Mouse (Mus musculus) heart, postnatal 10 days (tissue): Measurements from ENCODE around the gene Mical2. TPM values are rescaled to one million over a fixed set of nuclear protein-coding genes. Genes with fewer than 3 reads are reported as not detected.

ENCODE experiments used
- DNase-seq, 2 experiments: peaks; one replicate each; pipeline ENCODE4 v3.0.0; 2021
- intact Hi-C: fragments of 180-260 bp; cut with DNase I; formaldehyde crosslinking; loops from one replicate; pipeline ENCODE4 v1.15.1; 2025
- total RNA-seq, 2 experiments: library from RNA; stranded (reverse); gene quantifications; 2 replicates each; pipeline ENCODE4 v1.2.3; 2021

Mical2 gene
- total RNA-seq, 2 experiments from 2014 or later, result 177 to 185 TPM

DNA sequence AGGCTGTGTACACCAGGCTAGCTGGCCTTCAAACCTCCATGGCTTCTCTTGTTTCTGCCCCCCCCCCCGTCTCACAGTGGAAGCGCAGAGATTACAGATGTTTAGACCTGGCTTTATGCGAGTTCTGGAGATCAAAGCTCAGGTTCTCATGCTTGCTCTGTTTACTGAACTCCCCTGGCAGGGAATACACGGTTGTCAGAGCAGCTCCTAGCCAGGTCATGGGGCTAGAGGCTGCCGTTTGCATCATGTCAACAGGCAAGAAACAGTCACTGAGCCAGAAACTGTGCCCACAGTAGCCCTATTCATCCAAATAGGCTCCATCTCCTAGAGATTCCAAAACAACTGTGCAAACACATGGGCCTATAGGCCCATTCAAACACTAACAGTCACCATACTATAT lies 160.9 kb downstream of the Mical2 start:
- intact Hi-C loops, result no loop called here
- DNase-seq, result no peak

DNA sequence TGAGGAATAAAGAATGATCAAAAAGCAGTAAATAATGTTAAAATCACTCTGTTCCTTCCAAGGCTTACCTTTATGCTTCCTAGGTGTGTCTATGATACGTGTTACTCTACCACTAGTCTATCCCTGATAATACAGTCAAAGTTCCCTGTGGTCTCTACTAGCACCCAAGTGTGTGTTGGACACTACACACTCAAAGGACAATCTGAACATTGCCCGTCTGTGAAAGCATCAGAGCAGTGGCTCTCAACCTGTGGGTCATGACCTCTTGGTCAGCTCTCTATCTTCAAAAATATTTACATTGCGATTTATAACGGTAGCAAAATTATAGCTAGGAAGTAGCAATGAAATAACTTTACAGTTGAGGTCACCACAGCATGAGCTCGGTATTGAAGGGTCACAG lies 162.2 kb downstream of the Mical2 start:
- intact Hi-C loops, result no loop called here
- DNase-seq, result no peak

DNA sequence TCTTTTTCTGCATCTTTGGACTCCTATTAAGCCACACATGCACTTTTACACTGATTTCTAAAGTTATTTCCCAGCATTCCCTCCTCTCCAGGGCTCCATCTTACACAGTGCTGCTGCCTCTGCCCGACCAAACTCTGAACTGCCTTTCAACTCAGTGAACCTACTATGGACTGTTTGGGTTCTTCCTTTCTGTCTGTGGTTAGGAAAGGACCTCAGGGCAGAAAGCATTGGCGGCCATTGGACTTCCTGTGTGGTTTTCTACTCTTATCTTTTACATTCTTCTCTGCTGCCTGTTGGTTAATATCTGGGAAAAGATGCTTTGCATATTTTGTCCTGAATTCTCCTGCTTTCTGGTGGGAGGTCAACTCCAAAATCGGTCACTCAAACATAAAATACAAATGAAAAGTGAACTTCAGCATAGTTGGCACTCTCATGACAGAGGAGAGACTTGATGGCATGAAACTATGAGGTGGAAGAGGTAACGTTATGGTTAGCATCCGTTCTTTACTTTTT lies 162.8 kb downstream of the Mical2 start:
- intact Hi-C loops, result no loop called here
- DNase-seq, result no peak

DNA sequence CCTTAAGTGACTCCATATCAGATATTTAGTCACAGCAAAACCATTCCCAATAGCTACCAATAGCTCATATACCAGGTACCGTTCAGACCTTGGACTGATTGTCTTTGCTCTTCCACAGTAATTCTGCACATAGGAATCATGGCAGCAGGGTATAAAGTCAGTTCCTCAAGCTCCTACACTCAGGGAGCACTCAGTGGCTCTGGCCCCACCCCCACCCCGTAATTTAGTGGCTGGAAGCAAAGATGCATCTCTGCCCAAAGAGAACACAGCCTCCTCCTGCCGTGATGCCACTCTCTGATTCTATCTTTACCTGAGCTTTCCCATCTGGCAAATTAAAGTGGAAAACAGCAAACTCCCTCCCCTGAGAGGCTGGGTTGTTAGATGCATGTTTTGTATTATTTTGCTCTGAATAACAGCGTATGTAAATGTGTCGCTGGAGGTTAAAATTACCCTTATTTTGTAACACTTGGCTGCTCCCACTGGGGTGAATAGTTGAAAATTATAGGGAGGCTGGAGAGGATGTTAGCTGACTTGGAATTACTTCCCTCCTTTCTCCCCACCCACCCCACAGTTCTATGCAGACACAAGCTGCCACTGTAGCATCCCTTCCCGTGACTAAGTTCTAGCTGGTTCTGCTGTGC lies 164.1 kb downstream of the Mical2 start:
- intact Hi-C loops, result loop anchor here (5.0 kb wide), 1 partner anchor 243 kb away; no protein-coding TSS in a partner anchor
- no peak for DNase-seq

DNA sequence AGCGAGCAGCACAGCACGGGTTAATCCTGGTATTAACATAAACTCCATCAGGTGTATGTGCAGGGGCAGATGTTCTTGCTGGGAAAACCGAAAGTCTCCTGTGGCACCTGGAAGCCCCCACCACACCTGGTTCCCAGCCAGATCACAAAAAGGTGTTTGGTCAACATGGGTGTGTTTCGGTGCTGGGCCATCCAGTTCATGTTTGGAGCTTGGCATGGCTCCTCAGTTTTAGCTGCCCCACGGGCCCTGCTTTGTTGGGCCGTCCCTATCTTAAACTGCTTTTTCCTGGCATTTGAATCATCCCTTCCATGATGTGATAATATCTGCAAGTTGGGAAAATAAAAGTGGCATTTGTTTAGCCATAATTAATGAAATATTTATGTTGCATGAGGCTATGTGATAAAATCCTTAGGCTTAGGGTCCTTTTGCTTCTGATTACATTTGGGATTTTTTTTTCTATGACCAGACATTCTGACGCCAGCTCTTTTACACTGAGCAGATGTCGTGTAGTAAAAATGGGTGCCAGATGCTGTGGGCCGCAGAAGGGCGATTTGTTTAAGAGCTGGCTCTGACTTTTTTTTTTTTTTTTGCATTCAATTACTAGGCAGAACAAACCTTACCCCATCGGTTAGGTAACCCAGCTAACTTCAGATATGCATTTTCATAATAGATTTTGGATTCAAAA lies 164.7 kb downstream of the Mical2 start:
- no peak for DNase-seq
- intact Hi-C loops, result loop anchor here (5.0 kb wide), 1 partner anchor 242 kb away; no protein-coding TSS in a partner anchor

DNA sequence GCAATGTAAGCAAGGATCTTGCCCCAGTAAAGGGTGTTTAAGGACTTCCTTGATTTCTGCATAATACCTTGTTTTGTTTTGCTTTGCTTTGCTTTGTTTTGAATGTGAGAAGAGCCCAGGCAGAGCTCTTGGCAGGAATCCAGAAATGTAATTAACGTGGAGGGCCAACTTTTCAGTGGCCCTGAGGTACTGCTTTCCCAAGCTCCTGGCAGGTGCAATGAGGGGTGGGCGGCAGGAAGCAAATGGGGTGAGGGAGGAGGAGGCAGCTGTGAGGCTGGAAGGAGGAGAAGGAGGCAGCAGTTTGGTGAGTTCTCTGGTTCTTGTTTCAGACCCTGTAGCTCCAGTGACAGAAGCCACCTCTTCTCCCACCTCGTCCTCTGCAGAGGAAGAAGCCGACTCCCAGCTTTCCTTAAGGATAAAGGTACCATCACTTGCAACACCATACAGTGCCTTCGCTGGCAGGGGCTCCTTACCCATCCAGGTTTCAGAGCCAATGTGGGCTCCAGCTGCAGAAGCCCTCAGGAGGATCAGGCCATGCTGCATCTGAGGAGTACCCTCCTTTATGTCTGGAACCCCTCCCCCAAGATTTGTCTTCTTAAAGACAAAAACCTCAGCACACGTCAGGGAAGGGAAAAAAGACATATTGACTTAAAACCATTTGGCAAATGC lies 165.4 kb downstream of the Mical2 start:
- intact Hi-C loops, result loop anchor here (5.0 kb wide), 1 partner anchor 241 kb away; no protein-coding TSS in a partner anchor

DNA sequence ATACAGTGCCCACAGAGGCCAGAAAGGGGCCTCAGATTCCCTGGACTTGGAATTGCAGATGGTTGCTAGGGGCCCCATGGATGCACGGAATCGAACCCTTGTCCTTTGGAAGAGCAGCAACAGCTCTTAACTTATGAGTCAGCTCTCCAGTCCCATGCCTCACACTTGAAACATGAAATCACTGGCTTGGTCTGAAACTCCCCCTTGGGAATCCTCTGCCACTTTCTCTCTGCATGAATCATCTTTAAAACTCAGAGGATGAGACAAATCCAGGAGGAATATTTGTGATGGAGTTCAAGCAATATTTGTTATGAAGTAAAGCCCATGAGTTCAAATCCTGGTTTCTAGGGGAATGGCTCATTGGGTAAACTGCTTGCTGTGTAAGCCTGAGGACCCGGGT lies 172.1 kb downstream of the Mical2 start:
- intact Hi-C loops, result no loop called here
- DNase-seq, result no peak

More for the DNA sequence above, 165.4 kb downstream of the Mical2 start:
- DNase-seq, result no peak

DNA sequence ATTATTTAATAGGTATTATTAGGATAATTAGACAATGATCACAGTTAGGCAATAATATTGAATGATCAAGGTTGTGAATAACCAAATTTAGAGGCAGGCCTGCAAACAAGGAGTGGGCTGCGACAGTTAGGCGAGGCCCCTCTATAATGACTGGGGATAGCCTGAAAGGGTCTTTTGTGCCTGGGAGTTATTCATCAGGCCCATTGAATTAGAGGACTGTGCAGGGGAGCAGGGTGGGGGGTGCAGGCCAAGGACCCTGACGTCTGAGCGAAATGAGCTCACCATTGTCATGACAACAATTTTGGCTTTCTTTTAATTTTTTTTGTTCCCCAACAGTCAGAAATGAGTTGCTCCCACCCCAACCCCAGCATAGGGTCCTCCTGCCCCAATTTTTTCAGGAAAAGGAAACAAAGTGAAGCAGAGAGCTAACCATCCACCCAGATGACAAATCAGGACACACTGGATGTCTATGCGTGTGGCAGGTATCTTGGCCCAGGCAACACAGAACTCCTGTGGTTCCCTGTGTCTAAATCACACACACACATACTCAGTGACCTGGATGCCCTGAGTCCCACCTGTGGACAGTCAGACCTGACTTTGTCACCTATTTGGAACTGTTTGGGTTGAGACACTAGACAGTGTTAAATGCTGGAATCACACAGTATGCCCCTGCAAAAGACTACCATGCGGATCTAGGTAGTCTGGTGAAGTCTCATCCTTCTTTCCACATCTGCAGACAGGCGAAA lies 173.9 kb downstream of the Mical2 start:
- no peak for DNase-seq
- intact Hi-C loops, result loop anchor here (2.0 to 5.0 kb wide), 4 partner anchors 67 to 733 kb away; partner anchors contain the start of gene Tead1

DNA sequence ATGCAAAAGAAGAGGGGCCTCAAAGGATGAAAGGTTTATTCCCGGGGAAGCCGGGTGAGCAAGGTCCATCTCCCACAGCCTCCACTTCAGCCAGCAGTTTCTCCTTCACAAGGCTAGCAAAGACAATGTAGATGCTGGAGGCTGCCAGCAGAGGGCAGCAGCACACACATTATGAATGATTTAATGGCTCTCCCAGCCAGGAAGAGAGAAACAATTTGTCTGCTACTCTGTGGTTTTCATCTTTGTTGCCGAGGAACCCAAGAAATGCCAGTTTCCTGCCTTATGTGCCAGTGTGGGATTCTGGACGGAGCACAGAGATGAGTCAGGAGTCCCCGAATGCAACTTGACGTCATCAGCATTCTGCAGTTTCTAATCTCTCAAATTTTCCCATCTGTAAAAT lies 174.5 kb downstream of the Mical2 start:
- intact Hi-C loops, result loop anchor here (2.0 to 5.0 kb wide), 4 partner anchors 67 to 732 kb away; partner anchors contain the start of gene Tead1
- peak; percentile 85 to 88 for DNase-seq

DNA sequence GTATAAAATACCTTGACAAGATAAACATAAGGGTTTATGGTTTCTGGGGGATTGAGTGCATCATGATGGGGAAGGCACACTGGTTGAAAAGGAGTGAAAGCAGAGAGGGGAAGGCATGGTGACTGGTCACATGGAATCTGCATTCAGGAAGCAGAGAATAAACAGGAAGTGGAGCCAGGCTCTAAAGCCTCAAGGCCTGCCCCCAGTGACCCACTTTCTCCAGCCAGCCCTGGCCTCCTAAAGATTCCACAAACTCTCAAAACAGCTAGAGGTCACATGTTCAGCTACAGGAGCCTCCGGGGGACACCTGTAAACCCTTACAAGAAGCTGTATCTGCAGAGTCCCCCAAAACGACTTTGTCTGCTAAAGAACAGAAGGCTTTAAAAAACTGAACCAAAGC lies 179.4 kb downstream of the Mical2 start:
- intact Hi-C loops, result no loop called here
- no peak for DNase-seq

DNA sequence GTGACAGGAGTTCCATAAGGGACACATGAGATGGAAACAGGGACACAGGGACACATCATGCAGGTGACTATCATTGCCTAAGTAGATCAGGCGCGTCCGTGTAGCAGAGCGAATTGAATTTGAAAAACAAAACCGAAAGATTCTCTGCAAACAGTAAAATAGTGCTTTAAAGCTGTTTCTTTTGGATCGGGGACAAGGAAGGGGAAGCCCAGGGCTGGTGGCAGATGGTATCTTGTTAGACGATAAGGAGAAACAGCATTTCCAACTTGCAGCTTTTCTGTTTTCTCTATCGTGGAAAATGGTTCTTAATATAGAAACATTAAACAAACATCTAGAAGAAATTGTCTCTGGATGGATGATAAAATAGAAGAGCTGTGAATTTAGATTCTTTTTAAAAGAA lies 179.9 kb downstream of the Mical2 start:
- no peak for DNase-seq
- intact Hi-C loops, result no loop called here

DNA sequence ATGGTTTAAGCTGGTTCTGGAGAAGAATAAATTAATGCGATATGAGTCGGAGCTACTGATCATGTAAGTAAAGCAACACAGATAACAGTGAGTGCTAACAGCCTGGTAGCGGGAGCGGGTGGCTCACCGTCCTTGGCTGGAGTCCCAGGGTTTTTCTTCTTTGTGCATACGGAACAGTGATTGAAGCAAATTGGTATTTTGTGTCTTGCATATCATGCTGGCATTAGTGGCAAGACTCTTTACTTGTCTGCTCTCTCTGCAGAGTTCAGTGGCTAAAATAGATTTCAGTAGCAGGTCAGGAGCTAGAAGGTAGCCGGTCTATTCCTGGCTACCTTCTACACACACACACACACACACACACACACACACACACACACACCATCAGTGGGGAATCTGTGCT lies 181.9 kb downstream of the Mical2 start:
- DNase-seq, result peak; percentile 53 to 63

DNA sequence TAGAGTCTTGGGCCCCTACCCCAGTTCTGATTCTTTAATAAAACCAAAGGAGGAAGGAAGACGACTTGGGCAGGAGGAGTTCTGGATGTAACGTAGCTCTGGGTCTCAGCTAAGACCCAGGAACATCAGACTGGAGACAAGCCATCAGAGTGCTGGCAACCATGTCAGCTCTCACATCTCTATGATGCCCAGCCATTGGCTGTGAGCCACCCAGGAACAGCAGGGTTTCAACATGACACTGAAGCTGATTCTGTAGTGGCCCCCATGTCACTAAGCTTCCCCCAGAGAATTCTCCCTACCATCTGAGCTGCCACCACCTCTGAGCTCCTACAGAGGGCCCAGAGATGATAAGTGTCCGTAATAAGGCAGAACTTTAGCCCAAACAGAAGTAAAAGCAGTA lies 184.3 kb downstream of the Mical2 start:
- no peak for DNase-seq
- intact Hi-C loops, result no loop called here

More for the DNA sequence above, 181.9 kb downstream of the Mical2 start:
- intact Hi-C loops, result no loop called here

DNA sequence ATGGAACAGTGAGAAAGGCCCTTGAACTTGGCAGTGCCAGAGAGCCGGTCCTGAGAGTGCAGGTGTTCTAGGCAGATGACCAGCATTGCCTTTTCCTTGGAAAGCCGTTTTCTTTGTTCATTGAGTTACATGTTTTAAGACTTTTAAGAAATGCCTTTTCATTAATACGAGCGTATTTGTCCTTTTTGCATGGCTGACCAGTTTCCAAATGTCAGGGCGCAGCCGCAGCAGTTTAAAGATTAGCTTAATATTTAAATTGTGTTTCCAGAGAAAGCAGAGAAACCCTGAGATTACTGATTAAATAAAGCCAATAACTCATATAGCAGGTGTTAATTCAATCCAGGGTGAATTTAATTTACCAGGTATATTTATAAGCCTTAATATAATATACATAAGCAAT lies 187.6 kb downstream of the Mical2 start:
- DNase-seq, result no peak
- intact Hi-C loops, result no loop called here

DNA sequence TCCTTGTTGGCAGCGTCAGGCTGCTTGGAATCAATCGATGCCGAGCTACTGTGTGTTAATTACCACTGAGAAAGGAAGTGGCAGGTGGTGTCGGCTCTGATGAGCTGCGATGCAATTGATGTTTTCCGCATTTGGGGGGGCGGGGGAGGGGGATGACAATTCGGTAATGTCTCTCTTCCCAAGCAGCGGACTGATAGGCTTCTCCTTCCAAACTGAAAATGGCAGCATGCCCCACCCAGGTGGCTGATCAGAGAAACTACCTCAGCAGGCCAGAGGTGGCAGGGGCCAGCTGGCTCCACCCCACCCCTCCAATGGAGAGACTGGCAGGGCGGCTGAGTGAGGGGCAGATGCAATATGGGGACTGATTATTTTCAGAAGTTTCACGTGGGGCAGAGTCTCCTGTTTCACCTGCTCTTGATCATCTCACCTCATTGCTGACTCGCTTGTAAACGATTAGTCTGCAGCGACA lies 190.4 kb downstream of the Mical2 start:
- no peak for DNase-seq
- intact Hi-C loops, result no loop called here

DNA sequence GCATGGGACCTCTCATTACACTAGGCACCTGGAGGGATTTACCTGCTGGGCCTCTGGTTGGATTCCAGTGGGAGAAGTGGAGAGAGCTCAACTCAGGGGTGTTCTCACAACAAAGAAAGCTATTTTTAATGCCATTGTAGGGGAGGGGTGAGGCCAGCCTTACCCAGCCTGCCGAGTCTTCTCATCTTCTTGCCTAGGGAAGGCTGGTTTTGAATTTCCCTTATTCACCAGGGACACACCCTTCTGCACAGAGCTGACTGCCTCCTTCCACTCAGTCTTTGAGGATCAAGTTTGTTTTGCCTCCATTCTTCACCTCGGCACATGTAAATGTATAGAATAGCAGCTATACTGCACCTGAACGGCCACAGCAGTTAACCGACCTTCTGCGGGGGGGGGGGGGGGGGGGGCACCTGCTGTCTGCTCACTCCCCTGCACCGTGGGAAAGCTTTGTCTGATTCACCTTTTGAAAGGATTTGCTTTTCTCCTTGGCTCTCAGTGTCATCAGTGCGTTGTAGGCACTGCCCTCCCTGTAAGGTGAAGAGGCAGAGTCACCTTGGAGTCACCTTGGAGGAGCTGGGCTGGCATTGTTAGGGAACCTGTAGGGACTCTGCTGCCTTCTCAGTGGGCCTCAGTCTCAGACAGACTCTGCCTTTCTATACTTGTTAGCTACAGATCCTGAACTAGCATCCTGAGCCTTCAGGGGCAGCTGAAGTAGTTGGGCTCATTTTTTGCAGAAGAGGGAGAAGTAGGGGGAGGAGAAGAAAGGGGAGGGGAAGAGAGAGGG lies 191.3 kb downstream of the Mical2 start:
- intact Hi-C loops, result no loop called here
- no peak for DNase-seq

DNA sequence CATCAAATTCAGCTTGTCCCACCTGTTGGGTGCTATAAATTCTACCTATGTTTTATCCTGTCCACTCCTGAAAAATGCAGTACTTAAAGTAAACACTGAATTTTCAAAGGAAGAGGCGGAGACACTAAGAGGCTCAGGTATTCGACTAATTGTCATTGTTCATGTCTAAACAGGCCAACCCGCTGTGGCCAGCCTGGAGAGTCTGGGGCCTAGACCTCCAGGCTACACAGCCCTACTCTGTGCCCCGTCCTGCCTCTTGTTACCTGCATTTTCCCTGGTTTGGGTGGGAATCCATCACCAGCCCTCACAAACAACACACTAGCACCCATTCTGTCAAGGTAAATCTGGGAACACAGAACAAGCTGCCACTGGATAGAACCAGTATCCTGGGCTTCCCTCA lies 191.9 kb downstream of the Mical2 start:
- DNase-seq, result no peak
- intact Hi-C loops, result no loop called here

DNA sequence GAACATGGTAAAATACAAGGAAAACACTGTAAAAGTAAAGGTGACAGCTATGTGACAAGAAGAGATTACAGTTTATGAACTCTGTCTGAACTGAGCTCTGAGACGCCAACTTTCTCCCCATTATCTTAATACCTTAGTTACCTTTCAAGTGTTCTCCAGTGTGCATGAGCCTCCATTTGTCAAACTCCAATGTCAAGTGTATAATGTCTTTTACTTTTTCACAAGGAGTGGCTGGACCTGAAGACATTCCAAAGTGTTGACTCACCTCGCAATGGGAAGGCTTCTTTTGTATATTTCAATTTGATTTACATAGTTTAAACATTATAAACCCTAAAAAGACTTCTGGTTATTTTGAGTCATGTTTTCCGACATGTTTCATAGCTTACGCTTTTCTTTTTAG lies 197.8 kb downstream of the Mical2 start:
- no peak for DNase-seq
- intact Hi-C loops, result no loop called here

DNA sequence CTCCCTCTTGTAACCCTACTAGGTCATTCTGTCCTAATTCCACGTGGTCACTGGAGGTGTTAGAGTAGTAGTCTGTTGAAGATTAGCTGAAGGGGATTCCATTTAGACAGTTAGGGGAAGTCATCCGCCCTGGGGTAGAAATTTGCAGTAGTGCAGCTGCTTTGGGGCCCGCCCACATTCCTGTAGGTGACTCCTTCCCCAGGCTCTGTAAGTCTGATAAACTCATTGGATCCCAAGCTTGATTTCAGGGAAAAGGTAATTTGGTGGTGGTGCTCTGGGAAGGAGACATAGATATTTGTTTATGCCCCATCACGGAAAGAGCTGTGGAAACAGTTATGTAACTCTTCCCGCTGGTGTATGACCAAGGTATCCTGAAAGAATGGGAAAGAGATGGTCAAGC lies 201.2 kb downstream of the Mical2 start:
- no peak for DNase-seq
- intact Hi-C loops, result no loop called here
